Mouse (Mus musculus): ENCODE data around the gene Gramd1b. TPM values are rescaled to one million over a fixed set of nuclear protein-coding genes. Genes with fewer than 3 reads are reported as not detected.

Gene Gramd1b
- polyA plus RNA-seq, 1 experiment from 2014 or later: 5.7 TPM

DNA sequence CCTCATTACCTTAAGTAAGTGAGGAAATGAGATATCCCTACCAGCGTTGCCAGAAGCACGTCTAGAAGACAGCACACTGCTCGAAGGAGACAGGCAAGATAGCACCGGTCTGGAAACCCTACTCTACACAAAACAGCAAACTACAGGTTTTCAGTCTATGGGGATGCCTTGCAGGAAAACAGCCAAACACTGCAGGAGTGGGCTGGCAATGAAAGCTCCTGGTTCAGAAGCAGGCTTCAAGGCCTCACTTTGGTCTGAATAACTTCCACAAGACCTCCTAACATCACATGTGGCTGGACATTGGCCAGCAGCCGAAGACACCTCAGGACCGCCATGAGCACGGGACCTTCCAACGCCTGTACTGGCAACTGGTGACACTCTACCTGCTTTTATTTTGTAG lies 175.8 kb downstream of the Gramd1b start:
- Histone ChIP-seq H3K9ac (no peak overlapping the region), H3K27me3 (no peaks in the 10 kb centered on the region), H3K4me2 (replicated peaks) (no peak overlapping the region), H3K4me3 (replicated peaks) (no peak overlapping the region), H3K36me3 (no peaks in the 10 kb centered on the region), H3K4me1 (no peaks in the 10 kb centered on the region), H3K9me3 (replicated peaks) (no peaks in the 10 kb centered on the region), H3K27ac (replicated peaks) (no peak overlapping the region)
- 94% methylated on average over 8 of the region's 8 CpGs for WGBS
- ATAC-seq (ENCODE audit: insufficient number of reproducible peaks, low FRiP score, low TSS enrichment, low read depth): no peak

DNA sequence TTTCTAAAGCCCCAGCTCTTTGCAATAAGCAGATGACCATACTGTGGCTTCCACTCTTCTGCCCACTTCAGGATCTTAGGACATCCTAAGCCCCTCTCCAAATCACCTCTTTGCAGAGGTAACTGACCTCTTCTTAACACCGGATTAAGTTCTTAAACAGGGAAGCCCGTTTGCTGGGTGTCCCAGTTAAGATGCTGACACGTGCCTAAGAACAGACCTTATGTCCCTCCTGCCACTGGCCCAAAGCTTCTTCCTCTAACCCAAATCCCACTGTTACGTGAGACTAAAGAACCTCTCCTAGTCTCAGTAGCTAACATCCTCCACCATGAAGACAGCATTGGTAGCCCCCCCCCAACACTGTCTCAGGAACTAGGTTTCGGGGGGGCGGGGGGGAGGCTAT lies 177.6 kb downstream of the Gramd1b start:
- Histone ChIP-seq H3K9me3 (replicated peaks) (no peaks in the 10 kb centered on the region), H3K4me2 (replicated peaks) (no peak overlapping the region), H3K27me3 (no peaks in the 10 kb centered on the region), H3K4me3 (replicated peaks) (no peak overlapping the region), H3K36me3 (no peaks in the 10 kb centered on the region), H3K4me1 (no peaks in the 10 kb centered on the region), H3K9ac (no peak overlapping the region), H3K27ac (replicated peaks) (no peak overlapping the region)
- ATAC-seq (ENCODE audit: insufficient number of reproducible peaks, low FRiP score, low TSS enrichment, low read depth): no peak
- WGBS: 77% methylated on average over 6 of the region's 6 CpGs

DNA sequence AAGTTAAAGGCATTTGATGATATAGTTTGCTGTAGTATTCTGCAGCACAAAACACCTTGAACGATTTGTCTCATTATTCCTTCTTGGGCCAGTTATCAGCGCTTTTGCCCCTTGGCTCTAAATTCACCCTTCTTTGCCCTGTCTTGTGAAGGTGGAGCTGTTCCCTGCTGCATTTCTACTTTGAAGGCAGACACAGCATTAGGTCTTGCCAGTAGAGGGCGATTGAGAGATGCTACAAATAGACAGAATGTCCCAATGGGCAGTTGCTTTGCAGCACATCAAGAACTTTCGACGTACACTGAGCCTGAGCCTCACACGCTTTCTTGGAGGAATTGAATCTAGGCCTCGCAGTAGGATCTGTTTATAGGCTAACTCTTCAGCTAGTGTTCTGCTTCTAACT lies 180.5 kb downstream of the Gramd1b start:
- Histone ChIP-seq H3K4me2 (replicated peaks) (no peak overlapping the region), H3K36me3 (no peaks in the 10 kb centered on the region), H3K27ac (replicated peaks) (no peak overlapping the region), H3K27me3 (no peaks in the 10 kb centered on the region), H3K9ac (no peak overlapping the region), H3K4me1 (peaks cover 10% of the 10 kb centered on the region), H3K4me3 (replicated peaks) (no peak overlapping the region), H3K9me3 (replicated peaks) (no peaks in the 10 kb centered on the region)
- 14% methylated on average over 7 of the region's 7 CpGs for WGBS
- no peak for ATAC-seq (ENCODE audit: insufficient number of reproducible peaks, low FRiP score, low TSS enrichment, low read depth)

DNA sequence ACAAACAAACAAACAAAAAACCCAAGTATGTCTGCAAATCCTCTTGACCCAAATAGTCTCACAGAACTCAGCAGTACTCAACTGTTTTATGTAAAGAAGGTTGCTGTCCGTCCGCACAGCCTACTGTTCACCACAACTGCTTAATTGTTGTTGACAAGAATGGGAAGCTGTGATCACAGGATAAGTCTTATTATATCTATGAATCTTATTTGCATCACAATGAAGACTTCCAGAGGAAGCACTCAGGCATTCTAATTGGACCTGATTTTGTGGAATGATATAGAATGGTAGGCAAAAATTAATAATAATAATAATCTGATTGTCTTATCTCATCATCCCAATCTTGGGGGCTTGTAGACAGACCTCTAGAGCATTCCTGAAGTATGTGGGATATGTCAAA lies 181.1 kb downstream of the Gramd1b start:
- Histone ChIP-seq H3K4me3 (replicated peaks) (no peak overlapping the region), H3K4me2 (replicated peaks) (no peak overlapping the region), H3K4me1 (peaks cover 16% of the 10 kb centered on the region), H3K36me3 (no peaks in the 10 kb centered on the region), H3K27ac (replicated peaks) (no peak overlapping the region), H3K9me3 (replicated peaks) (no peaks in the 10 kb centered on the region), H3K9ac (no peak overlapping the region), H3K27me3 (no peaks in the 10 kb centered on the region)
- ATAC-seq (ENCODE audit: insufficient number of reproducible peaks, low FRiP score, low TSS enrichment, low read depth): no peak
- 81% methylated on average over 2 of the region's 2 CpGs for WGBS

DNA sequence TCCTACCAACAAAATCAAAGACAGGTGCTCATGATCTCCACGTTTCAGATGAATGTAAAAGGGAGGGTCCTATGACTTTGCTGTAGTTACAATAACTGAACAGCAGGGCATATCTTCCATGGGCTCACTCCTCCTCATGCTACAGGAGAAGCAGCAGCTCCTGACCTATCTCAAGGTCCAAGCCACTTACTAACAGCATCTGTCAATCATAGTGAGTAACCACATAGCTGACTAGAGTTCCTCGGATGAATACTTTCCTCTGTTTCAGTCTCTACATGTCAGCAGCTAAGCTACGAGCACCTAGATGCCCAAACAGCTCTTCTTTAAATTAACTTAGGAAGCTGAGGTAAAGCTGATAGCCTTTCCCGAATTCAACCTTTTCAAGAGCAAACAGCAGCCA lies 181.6 kb downstream of the Gramd1b start:
- Histone ChIP-seq H3K27me3 (no peaks in the 10 kb centered on the region), H3K36me3 (no peaks in the 10 kb centered on the region), H3K9me3 (replicated peaks) (no peaks in the 10 kb centered on the region), H3K9ac (no peak overlapping the region), H3K4me2 (replicated peaks) (no peak overlapping the region), H3K27ac (replicated peaks) (no peak overlapping the region), H3K4me3 (replicated peaks) (no peak overlapping the region), H3K4me1 (peaks cover 21% of the 10 kb centered on the region)
- WGBS: 60% methylated on average over 4 of the region's 4 CpGs
- no peak for ATAC-seq (ENCODE audit: insufficient number of reproducible peaks, low FRiP score, low TSS enrichment, low read depth)

DNA sequence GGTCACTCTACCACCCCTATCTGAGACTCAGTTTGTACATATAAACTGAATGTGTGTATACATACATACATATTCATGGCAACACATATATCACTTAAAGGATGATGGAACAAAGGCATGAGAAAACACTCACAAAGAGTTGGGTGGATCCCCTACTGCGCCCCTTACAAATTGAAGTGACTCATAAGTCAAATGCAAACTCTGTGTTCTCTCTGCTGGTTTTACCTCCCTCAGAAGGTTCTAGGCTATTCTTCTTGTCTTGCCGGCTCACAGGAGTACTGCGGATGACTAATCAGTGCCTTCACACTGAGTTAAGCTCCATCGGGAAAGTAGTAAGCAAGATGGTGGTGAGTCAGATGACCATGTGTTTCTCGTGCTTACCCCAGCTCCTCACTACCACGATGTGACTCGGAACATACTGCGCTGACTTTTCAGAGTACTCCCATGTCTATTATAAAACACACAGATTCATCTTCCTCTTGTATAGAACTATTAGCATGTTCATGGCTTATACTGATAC lies 182.4 kb downstream of the Gramd1b start:
- H3K4me1 ChIP-seq: peaks cover 21% of the 10 kb centered on the region
- ATAC-seq (ENCODE audit: insufficient number of reproducible peaks, low FRiP score, low TSS enrichment, low read depth): no peak
- 92% methylated on average over 8 of the region's 8 CpGs for WGBS

DNA sequence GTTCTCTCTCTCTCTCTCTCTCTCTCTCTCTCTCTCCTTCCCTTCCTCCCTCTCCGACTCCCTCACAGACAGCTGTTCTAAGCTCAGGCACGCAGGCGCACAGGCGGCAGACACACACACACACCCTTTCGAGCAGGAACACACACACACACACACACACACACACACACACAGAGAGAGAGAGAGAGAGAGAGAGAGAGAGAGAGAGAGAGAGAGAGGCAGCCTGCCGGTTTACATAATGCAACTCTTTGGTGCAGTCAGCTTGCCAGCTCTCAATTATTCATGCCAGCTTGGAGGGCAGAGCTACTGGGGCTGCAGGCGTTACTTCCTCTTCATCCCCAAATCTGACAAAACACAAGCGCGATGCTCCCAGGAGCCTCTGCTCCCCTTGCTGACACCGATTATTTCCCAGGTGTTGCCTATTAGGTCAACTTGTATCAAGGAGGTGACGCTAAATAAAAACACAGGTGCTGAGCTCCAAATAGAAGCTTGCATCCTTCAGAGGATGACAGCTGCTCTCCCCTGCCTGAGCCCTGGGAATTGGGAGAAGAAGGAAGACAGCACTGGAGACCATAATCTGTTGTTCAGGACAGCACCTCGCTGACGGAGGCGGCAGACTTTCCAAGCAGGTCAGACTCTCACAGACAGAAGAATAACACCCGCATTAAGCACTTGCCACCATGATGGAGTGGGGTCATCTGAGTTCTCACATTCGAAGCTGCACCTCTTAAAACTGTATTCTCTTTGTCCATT lies 184.8 kb downstream of the Gramd1b start:
- 19% methylated on average over 16 of the region's 16 CpGs for WGBS

More for the DNA sequence above, 182.4 kb downstream of the Gramd1b start:
- Histone ChIP-seq H3K27ac (replicated peaks) (no peak overlapping the region), H3K9me3 (replicated peaks) (no peaks in the 10 kb centered on the region), H3K27me3 (no peaks in the 10 kb centered on the region), H3K36me3 (no peaks in the 10 kb centered on the region), H3K9ac (no peak overlapping the region), H3K4me2 (replicated peaks) (no peak overlapping the region), H3K4me3 (replicated peaks) (no peak overlapping the region)

DNA sequence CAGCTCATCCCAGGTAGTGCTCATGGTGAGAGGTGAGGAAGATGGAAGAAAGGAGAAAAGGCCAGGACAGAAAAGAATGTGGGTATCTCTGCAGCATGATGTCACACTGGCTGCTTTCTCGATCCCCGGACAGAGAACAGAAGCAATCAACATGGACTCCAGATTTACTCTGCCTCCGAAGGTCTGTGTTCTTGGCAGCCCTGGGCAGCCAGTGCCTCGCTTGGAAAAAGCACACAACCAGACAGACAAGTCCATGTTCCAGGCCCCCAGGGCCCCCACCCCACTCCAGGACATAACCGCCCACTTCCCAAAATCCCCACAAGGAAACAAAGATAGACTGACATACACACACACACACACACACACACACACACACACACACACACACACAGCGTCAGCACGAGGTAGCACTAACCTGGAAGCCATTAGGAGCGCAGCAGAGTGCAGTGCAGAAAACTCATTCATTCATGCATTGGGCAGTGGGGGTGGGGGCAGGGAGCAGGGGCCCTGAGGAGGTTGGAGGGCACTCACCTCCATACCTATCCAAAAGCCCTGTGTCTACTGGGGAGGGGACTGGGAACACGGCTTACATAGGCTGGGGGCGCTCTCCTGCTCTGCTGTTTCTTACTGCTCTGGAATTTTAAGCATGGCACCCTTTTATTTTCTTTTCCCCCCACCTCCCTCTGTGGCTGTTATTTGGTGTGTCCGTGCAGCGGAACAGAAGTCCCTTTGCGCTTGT lies 185.5 kb downstream of the Gramd1b start:
- no peaks in the 10 kb centered on the region for H3K27me3 ChIP-seq
- no peaks in the 10 kb centered on the region for H3K9me3 ChIP-seq (replicated peaks)
- H3K36me3 ChIP-seq: no peaks in the 10 kb centered on the region
- ATAC-seq (ENCODE audit: insufficient number of reproducible peaks, low FRiP score, low TSS enrichment, low read depth): peak; percentile 32; the same call in 1 of the 2 replicates
- H3K4me1 ChIP-seq: peaks cover 21% of the 10 kb centered on the region
- peak overlapping the region; percentile 37 for H3K4me3 ChIP-seq (replicated peaks)
- peak overlapping the region; percentile 59 for H3K4me2 ChIP-seq (replicated peaks)
- WGBS: 11% methylated on average over 13 of the region's 13 CpGs
- peak overlapping the region; percentile 28; the same call in 1 of the 2 replicates for H3K27ac ChIP-seq (replicated peaks)
- no peak overlapping the region for H3K9ac ChIP-seq

More for the DNA sequence above, 184.8 kb downstream of the Gramd1b start:
- peak overlapping the region; percentile 44 for H3K27ac ChIP-seq (replicated peaks)
- no peaks in the 10 kb centered on the region for H3K36me3 ChIP-seq
- peaks cover 21% of the 10 kb centered on the region for H3K4me1 ChIP-seq
- H3K9ac ChIP-seq: no peak overlapping the region
- peak overlapping the region; percentile 59 for H3K4me2 ChIP-seq (replicated peaks)
- peak; percentile 71; the same call in 1 of the 2 replicates for ATAC-seq (ENCODE audit: insufficient number of reproducible peaks, low FRiP score, low TSS enrichment, low read depth)
- no peaks in the 10 kb centered on the region for H3K27me3 ChIP-seq
- H3K9me3 ChIP-seq (replicated peaks): no peaks in the 10 kb centered on the region
- H3K4me3 ChIP-seq (replicated peaks): peak overlapping the region; percentile 37

DNA sequence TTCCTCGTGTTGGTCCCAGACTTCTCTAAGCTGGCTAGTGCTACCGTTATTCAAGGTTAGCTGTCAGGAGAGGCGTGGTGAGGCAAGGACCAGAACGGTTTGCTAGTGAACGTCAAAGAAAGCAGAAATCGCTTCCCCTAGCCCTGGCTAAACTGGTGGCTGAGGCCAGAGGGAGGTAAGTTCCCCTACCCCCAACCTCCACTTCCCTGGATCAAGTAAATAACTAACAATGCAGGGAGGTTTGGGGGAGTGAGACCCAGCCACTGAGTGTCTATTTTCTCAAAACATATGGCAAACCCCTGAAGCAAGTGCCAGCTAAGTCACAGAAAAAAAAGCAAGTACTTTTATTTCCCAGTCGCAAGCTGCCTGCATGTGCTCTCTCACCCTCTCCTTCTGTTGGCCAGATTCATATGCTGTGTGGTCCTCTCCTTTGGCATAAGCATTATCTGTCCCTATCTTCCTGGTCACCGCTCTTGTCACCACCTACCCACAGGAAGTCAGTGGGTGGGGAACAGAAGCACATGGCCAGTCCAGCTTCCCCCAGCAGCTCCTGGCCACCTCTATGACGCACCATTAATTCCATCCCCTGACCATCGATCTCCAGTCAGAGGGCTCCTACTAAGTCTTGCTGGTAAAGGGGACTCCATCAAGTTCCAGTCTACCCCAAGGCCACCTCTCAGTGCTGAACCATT lies 186.2 kb downstream of the Gramd1b start:
- Histone ChIP-seq H3K9me3 (replicated peaks) (no peaks in the 10 kb centered on the region), H3K9ac (no peak overlapping the region), H3K27ac (replicated peaks) (peak overlapping the region; percentile 28; the same call in 1 of the 2 replicates), H3K27me3 (no peaks in the 10 kb centered on the region), H3K4me3 (replicated peaks) (peak overlapping the region; percentile 37), H3K4me1 (peaks cover 21% of the 10 kb centered on the region), H3K4me2 (replicated peaks) (peak overlapping the region; percentile 59), H3K36me3 (no peaks in the 10 kb centered on the region)
- ATAC-seq (ENCODE audit: insufficient number of reproducible peaks, low FRiP score, low TSS enrichment, low read depth): no peak
- WGBS: 41% methylated on average over 10 of the region's 10 CpGs

DNA sequence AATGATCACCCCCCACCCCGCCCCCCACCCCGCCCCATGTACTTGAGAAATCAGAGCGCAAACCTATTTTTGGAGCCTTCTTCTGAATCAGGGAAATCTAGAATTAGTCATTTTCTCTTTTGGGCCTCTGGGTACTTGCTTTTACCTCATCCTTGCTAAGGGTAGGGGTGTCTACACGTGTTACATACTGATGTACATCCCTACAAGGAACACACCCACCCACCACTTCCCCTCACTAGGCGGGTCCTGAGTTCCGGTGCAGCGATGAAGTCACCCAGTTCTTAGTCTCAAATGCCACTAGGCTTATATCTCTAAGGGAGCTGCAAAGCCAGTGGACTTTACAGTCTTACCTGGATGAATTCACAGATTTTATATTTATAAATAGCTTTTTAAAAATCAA lies 187.4 kb downstream of the Gramd1b start:
- Histone ChIP-seq H3K27ac (replicated peaks) (no peak overlapping the region), H3K9me3 (replicated peaks) (no peaks in the 10 kb centered on the region), H3K36me3 (no peaks in the 10 kb centered on the region), H3K4me3 (replicated peaks) (no peak overlapping the region), H3K4me2 (replicated peaks) (no peak overlapping the region), H3K4me1 (peaks cover 25% of the 10 kb centered on the region), H3K9ac (no peak overlapping the region), H3K27me3 (no peaks in the 10 kb centered on the region)
- WGBS: 88% methylated on average over 7 of the region's 7 CpGs
- ATAC-seq (ENCODE audit: insufficient number of reproducible peaks, low FRiP score, low TSS enrichment, low read depth): no peak

DNA sequence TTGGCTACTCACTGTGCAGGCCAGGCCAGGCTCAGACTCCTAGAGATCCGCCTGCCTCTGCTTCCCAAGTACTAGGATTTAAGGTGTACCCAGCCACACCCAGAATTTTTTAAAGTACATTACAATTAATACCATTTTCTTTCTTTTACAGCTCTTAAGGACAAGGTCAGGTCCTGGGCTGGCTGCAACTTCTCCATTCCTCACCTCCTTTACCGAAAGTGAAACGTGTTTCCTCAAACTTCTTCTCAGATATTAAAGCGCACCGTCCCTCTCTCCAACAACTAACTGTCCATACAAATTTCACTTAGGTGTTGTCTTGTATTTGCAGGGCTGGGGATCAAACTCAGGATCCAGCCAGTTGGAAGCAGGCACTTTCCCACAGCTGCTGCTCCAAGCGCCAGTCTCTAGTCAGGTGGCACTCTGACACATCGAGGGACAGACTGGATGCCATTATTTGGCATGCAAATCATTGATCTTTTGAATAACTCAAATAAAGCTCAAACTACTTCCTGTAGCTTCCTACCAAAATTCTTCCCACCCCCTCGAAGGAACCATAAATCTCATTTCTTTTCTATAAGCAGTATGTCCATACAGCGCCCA lies 188.0 kb downstream of the Gramd1b start:
- H3K4me1 ChIP-seq: peaks cover 25% of the 10 kb centered on the region
- no peak overlapping the region for H3K4me2 ChIP-seq (replicated peaks)
- WGBS: 95% methylated on average over 9 of the region's 9 CpGs
- H3K27me3 ChIP-seq: no peaks in the 10 kb centered on the region
- no peak for ATAC-seq (ENCODE audit: insufficient number of reproducible peaks, low FRiP score, low TSS enrichment, low read depth)
- no peaks in the 10 kb centered on the region for H3K9me3 ChIP-seq (replicated peaks)
- H3K27ac ChIP-seq (replicated peaks): no peak overlapping the region
- H3K4me3 ChIP-seq (replicated peaks): no peak overlapping the region
- H3K36me3 ChIP-seq: no peaks in the 10 kb centered on the region
- H3K9ac ChIP-seq: no peak overlapping the region
